Mouse (Mus musculus) Muller cell, postnatal 12 days (primary cell): ENCODE data around the gene Znhit3.

Experiments
- DNase-seq: peaks from one replicate; pipeline ENCODE4 v3.0.0-alpha.2; 2015; ENCODE audit errors: inconsistent ontology term

The Znhit3 gene

GRCm38 (mm10) chr11:84920981-84921380 is 4.8 kb upstream of the Znhit3 start:
- no peak for DNase-seq

- DNase-seq = no peak
These were observed 3.8 kb upstream of the Znhit3 start for GRCm38 (mm10) chr11:84919951-84920350.

- DNase-seq = no peak
These were observed 3.1 kb upstream of the Znhit3 start for GRCm38 (mm10) chr11:84919276-84919675.

GRCm38 (mm10) chr11:84918425-84918824 is 2.3 kb upstream of the Znhit3 start:
- peak; percentile 67 for DNase-seq

GRCm38 (mm10) chr11:84916703-84917300 is 636 bp upstream of the Znhit3 start:
- no peak for DNase-seq

- no peak for DNase-seq
These were observed 1.5 kb downstream of the Znhit3 start for GRCm38 (mm10) chr11:84914673-84915072.

GRCm38 (mm10) chr11:84910411-84910810 is 5.8 kb downstream of the Znhit3 start:
- DNase-seq = no peak

GRCm38 (mm10) chr11:84908480-84908879 is 7.7 kb downstream of the Znhit3 start:
- DNase-seq = no peak

- no peak for DNase-seq
These were observed 9.1 kb downstream of the Znhit3 start for GRCm38 (mm10) chr11:84907081-84907480.

- DNase-seq = no peak
These were observed 11.5 kb downstream of the Znhit3 start for GRCm38 (mm10) chr11:84904597-84905144.

GRCm38 (mm10) chr11:84893113-84893512 is 23.1 kb downstream of the Znhit3 start:
- DNase-seq = no peak

GRCm38 (mm10) chr11:84891705-84892104 is 24.5 kb downstream of the Znhit3 start:
- no peak for DNase-seq

- DNase-seq = no peak
These were observed 26.7 kb downstream of the Znhit3 start for GRCm38 (mm10) chr11:84889492-84889891.

- no peak for DNase-seq
These were observed 28.1 kb downstream of the Znhit3 start for GRCm38 (mm10) chr11:84888025-84888424.

GRCm38 (mm10) chr11:84886767-84887511 is 29.2 kb downstream of the Znhit3 start:
- no peak for DNase-seq

GRCm38 (mm10) chr11:84886236-84886635 is 29.9 kb downstream of the Znhit3 start:
- DNase-seq = no peak

GRCm38 (mm10) chr11:84885238-84885637 is 30.9 kb downstream of the Znhit3 start:
- DNase-seq = no peak

- no peak for DNase-seq
These were observed 33.8 kb downstream of the Znhit3 start for GRCm38 (mm10) chr11:84882346-84882745.

GRCm38 (mm10) chr11:84880971-84881370 is 35.2 kb downstream of the Znhit3 start:
- no peak for DNase-seq

- DNase-seq = no peak
These were observed 35.7 kb downstream of the Znhit3 start for GRCm38 (mm10) chr11:84880465-84880961.

GRCm38 (mm10) chr11:84879772-84880464 is 36.2 kb downstream of the Znhit3 start, which contains the start of the genes Myo19 and Pigw:
Myo19 (plus strand) TSS chr11:84880148.
Pigw (minus strand) TSS chr11:84880285.
- peak; percentile 91 for DNase-seq
